Mouse (Mus musculus) telencephalon, adult 2 months (tissue): ENCODE results near the gene Arhgap8.

Experiments
- DNase-seq: peaks from one replicate; pipeline ENCODE4 v3.0.0-alpha.2; 2011; ENCODE audit warnings: low read depth, low spot score

Gene Arhgap8

DNA sequence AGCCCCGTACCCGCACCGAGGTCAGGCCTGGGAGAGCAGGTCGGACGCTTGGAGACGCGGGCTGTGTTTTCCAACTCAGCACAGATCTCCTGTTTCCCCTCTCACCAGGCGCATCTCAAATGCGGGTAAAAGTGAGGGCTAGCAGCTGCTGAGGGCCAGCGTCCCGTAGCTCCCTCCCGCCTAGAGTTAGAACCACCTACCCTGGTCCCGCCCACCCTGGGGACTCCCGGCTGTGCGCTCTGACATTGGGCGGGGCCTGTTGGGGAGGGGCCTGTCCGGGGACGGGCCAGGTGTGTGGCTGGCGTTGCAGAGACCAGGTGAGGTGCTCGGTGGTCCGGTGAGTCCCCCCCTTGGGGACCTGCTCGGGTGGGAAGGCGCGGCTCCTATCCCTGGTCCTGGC is at the start of gene Arhgap8:
Gene Arhgap8, plus strand, starts transcription at position 262 of the 400 bp plus-strand sequence.
- DNase-seq = no peak

GRCm38 (mm10) chr15:84670657-84671055 is 49.2 kb upstream of the Arhgap8 start:
- DNase-seq = no peak

- peak; percentile 21 for DNase-seq
Measured at GRCm38 (mm10) chr15:84671401-84672307, 48.2 kb upstream of the Arhgap8 start.

DNA sequence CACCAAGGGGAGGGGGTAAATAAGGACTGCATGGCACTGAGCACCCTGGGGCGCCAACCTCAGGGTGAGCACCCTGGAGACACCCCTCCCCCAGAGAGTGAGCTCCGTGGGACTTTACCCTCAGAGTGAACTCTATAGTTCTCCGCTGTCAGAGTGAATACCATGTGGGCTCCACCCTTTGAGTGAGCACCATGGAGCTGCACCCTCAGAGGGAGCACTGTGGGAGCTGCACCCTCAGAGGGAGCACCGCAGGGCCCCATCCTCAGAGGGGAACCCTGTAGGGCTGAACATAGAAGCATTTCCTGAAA is 47.6 kb upstream of the Arhgap8 start:
- DNase-seq = no peak

DNA sequence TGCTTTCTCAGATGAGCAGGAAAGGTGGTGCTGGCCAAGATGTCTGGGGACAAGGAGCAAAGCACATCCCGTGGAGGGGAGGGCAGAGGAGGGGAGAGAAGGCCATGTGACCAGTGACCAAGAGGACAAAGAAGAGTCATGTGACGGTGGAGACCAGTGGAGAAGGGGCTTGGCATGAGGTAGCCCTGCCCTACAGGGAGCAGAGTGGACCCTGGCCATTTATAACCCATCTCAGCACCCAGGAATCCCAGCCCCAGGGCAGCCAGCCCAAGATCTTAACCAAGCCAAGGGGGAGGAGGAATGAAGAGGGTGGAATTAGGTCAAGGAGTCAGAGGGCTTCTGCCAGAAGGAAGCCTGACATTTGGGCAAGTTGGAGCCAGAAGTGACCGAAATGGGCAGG is 47.2 kb upstream of the Arhgap8 start:
- DNase-seq = no peak

DNA sequence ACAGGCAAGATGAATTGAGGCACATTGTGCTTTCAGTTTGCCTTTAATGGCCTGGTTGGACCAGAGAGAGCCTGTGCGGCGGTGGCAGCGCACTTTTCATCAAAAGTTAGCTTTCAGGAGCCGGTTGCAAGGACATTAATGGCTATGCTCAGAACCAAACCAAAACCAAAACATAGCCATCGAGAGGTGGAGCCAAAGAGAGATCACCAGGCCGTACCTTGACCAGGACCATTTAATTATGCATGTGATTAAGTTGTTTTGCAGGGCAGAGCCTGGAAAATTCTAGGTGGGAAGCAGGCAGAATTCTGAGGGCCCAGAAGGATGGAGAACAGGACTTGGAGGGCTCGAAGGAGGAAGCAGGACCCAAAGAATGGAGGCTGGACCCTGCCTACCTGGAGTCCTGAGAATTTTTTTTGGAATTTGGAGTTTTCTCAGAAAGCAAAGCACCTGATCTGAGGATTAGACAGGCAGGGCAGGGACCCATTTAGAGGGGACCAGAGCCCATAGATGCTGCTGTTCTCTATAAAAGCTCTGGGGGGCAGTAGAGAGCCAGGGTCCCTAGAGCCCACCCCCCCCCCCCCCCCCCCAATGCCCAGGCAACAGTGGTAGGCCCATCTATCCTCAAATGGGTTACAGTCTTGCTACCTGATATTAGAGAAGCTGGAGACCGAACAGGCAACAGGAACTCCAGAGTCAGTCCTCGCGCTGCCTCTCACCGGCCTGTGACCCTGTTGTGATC is 45.4 kb upstream of the Arhgap8 start:
- no peak for DNase-seq

GRCm38 (mm10) chr15:84675317-84675716 is 44.5 kb upstream of the Arhgap8 start:
- no peak for DNase-seq

DNA sequence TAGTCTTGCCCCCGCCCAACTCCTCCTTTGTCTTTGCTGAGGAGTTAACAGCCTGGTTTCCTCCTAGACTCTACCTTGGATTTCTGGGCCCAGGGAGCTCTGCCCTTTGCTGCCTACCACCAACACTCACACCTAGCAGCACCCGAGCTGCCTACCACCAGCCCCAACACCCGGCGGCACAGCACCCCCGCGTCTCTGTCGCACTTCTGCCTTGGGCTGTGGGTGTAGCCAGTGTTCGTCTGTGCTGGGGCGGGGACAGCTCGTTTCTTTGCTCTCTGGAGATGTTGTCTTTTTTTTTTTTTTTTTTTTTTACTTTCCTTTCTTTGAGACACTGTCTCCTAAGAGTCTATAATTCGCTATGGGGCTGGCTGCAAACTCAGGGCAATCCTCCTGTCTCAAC is 41.9 kb upstream of the Arhgap8 start:
- DNase-seq = peak; percentile 33

- no peak for DNase-seq
Measured at GRCm38 (mm10) chr15:84679090-84679489, 40.8 kb upstream of the Arhgap8 start.

GRCm38 (mm10) chr15:84679794-84680193 is 40.1 kb upstream of the Arhgap8 start:
- DNase-seq = no peak

DNA sequence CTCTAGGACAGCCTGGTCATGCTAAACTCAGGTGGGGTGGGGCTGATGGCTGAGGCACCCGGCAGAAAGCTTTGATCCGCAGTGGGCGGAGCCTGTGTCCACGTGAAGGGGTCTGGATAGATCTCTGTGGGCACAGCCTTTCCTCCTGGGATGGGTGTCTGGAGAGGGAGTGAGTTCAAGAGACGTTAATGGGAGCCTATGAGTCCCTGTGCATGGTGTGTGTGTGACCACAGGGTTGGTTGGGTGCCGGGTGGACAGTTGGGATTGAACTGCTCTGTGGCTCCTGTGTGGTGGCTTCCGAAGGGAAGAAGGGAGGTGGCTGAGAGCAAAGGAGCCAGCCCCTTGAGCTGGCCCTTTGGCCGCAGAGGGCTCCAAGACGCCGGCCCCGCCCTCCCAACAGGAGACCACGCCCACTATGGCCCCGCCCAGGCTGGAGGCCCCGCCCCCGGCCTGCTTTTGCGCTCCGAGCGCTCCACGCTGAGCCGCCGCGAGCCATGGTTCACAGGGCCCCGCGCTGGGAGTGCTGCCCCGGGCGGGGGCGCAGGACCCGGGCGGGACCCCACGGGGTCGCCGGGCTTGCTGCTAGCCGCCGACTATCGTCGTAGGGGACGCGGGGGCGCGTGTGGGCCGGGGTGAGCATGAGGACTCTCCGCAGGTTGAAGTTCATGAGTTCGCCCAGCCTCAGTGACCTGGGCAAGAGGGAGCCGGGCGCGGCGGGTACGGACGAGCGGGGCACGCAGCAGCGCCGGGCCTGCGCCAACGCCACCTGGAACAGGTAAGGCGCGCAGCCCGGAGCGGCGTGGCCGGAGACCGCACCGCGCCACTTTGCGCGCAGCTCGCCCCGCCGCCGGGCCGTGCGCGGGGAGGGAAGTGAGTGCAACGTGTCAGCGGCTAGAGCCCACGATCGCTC is 39.1 kb upstream of the Arhgap8 start:
- no peak for DNase-seq

- DNase-seq = no peak
Measured at GRCm38 (mm10) chr15:84681455-84682193, 38.2 kb upstream of the Arhgap8 start.

GRCm38 (mm10) chr15:84682206-84682605 is 37.6 kb upstream of the Arhgap8 start:
- DNase-seq = no peak

DNA sequence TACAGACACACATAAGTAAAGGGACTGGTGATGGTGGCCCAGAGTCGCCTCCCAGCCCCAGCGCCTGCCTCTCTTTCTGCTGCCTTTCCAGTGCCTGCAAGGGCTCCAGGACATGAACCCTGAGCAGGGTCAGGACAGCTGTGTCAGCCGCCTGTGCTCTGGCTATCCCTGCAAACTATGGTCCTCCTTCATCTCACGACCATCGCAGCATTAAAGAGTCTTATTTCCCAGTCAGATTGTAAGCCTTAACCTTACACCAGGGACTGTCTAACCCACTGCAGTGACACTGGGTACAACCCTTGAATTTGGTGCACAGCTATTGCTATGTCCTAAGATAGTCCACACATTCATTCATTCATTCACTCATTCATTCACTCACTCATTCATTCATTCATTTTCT is 37.0 kb upstream of the Arhgap8 start:
- DNase-seq = no peak

GRCm38 (mm10) chr15:84684520-84684919 is 35.3 kb upstream of the Arhgap8 start:
- DNase-seq = no peak

- DNase-seq = no peak
Measured at GRCm38 (mm10) chr15:84685417-84685816, 34.4 kb upstream of the Arhgap8 start.

DNA sequence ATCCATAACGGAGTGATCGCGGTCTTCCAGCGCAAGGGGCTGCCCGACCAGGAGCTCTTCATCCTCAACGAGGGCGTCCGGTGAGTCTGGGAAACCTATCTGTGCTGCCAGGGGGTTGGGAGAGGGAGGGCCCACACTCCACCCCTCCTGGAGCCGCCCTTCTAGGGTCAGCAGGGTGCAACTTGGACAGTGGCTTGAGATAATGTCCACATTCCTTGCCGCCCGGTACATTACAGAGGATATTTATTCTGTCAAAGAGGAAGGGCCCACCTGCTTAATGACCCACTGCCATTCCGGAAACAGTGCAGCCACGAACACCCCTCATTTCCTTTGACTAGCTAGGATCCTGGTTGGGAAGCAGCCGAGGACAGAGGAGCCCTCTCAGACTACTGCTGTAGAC is 31.9 kb upstream of the Arhgap8 start:
- DNase-seq = no peak

DNA sequence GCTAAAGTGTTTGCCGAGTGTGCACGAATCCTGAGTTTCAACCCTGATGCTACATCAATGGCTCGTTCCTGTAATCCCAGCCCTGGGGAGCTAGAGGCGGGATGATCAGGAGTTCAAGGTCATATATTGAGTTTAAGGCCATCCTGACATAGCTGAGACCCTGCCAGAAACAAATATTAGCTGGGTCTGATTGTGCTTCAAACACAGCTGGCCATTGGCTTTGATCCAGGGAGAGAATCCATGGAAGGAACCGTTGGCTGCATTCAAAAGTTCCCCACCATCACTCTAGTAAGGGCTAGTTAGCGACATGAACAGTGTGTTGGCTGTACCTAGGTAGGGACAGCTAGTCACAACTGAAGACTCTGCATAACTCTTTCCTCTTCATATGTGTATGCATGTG is 30.5 kb upstream of the Arhgap8 start:
- no peak for DNase-seq

DNA sequence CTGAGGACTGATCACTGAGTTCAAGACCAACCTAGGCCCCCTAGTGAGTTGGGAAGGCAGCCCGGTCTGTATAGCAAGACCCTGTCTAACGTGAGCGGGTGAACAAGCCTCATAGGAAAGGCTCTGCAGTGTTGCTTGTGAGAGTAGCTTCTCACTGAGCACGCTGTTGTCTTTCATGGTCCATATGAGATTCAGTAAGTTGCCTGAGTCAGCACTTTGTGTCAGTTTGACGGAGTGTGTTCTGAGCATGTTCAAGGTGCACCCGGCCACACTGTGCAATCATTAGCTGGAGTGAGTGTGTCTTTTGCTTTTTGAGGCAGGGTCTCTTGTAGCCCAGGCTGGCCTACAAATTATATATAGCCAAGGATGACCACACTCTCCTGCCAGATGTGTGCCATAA is 28.3 kb upstream of the Arhgap8 start:
- no peak for DNase-seq

- DNase-seq = no peak
Measured at GRCm38 (mm10) chr15:84692645-84693044, 27.2 kb upstream of the Arhgap8 start.

DNA sequence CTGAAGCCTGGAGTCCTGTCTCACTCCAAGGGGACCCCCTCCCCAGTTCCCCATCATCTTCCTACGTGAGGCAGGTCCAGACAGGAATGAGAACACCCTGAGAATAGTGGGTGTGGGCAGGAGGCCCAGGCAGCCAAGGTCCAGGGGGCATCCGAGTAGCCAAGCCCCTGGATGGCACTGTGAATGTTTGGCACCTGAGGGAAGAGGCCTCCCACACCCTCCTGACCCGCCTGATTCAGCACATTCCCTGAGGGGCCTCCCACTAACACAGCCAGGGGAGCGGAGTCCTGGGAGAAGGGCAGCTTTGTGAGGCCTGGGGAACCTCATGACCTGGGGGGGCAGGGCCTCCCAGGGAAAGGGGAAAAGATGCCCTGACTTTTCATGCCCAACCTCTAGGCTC is 23.8 kb upstream of the Arhgap8 start:
- DNase-seq = no peak
